Mouse (Mus musculus): Measurements from ENCODE around the gene Lbhd1.
A peak's percentile ranks its signal among the peaks of the same experiment; 100 is the strongest.

Gene Lbhd1

DNA sequence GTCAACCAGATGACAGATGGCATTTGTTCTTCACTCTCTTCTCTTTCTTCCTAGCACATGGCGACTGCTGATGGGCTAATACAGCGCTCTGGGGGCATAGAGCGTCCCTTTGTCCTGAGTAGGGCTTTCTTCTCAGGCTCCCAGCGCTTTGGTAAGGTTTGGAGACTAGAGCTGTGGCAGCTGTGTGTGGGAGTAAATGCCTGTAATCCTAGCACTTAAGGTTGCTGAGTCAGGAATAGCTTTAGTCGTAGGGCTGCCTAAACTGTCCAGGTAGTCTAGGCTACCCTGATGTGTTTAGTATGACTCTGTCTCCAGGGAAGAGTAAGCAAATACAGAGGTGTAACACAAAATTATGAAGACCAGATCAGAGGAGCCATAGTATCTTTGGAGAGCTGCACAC lies 28.3 kb downstream of the Lbhd1 start:
- DNase-seq (ENCODE audit: low spot score), result no peak

- no peak for DNase-seq (ENCODE audit: low spot score)
These were observed 30.7 kb downstream of the Lbhd1 start for GRCm38 (mm10) chr19:8914212-8914611.

GRCm38 (mm10) chr19:8919000-8919399 lies 35.5 kb downstream of the Lbhd1 start:
- no peak for DNase-seq (ENCODE audit: low spot score)

DNA sequence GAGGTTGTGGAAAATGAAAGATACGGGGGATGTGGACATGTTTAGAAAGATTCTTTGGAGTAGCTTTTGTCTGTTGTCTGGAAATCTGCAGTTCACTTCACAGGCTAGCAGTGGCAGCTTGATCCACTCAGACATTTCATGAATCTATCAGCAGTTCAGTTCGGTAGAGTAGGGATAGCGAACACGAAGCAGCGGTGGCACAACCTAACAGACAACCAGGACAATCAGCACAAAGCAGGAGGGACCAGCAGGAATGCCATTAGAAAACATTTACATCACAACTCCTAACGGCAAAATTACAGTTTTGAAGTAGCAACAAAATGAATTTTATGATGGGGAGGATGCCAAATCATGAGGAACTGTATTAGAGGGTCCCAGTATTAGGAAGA lies 36.1 kb downstream of the Lbhd1 start:
- no peak for DNase-seq (ENCODE audit: low spot score)

GRCm38 (mm10) chr19:8920073-8920736 lies 36.7 kb downstream of the Lbhd1 start, which contains the start of gene B3gat3:
B3gat3 (plus strand) TSS chr19:8920374.
- DNase-seq (ENCODE audit: low spot score), result peak; percentile 97

DNA sequence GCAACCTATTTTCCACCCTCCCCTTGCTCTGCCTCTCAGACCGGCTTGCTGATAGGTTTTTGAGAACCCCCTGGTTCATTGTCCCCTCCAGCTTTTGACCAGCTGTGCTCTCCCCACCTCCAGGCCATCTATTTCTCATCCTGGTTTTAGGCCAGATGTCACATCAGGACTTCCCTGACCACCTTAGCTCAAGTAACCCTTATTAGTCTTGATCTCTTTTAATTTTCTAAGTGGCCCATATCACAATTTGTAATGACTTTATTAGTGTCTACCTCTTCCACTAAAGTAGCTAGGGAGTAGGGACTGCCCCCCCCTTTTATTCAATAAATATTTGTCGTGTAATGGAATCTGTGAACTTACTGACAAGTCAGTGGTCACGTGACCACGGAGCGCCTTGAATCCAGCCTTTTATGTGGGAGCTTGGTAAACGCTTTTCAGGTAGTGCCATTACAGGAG lies 37.3 kb downstream of the Lbhd1 start:
- peak; percentile 61 for DNase-seq (ENCODE audit: low spot score)

DNA sequence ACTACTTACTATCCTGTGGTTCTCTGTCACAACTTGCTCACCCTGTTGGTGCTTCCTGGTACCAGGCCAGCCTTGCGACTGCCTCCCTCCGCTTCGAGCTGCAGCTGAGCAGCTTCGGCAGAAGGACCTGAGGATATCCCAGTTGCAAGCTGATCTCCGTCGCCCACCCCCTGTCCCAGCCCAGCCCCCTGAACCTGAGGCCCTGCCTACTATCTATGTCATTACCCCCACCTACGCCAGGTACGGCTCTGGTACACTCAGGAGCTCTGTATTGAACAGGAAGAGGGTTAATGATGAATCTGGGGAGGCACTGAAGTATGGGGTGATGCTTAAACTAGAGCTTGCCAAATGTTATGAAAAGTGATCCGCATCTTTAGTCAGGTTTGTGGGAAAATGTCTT lies 38.2 kb downstream of the Lbhd1 start:
- no peak for DNase-seq (ENCODE audit: low spot score)

GRCm38 (mm10) chr19:8926766-8927165 lies 43.2 kb downstream of the Lbhd1 start:
- DNase-seq (ENCODE audit: low spot score), result no peak

GRCm38 (mm10) chr19:8927891-8928525 lies 44.5 kb downstream of the Lbhd1 start:
- no peak for DNase-seq (ENCODE audit: low spot score)

DNA sequence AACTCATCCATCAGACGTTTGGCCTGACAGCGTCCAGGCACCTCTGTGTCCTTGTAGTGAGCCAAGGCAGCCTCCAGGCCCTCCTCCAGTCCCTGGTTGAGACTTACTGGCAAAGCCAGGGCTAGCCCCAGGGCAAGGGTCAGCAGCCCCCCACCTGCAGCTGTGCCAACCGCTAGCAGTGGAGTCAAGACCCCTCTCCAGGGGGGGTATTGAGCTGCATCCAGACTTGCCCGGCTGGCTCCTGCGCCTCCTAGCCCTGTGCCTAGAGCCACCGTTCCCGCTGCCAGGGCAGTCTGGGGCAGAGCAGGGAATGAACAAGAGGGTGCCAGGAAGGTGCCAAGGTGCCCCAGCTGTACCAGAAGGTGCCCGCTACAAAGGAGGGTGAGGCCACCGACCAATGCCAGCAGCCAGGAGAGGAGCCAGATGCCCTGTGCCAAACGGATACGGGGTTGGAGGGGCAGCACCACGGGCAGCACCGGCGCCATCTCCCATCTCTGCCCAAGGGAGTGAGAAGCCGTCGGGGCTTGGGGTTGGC lies 45.2 kb downstream of the Lbhd1 start:
- no peak for DNase-seq (ENCODE audit: low spot score)

- DNase-seq (ENCODE audit: low spot score), result peak; percentile 96
These were observed 45.9 kb downstream of the Lbhd1 start, which contains the start of the genes Rom1 and Eml3 for GRCm38 (mm10) chr19:8929224-8930088. Rom1 (minus strand) TSS chr19:8929356. Eml3 (plus strand) TSS chr19:8929552.

- peak; percentile 28 for DNase-seq (ENCODE audit: low spot score)
These were observed 46.6 kb downstream of the Lbhd1 start for GRCm38 (mm10) chr19:8930117-8930516.

GRCm38 (mm10) chr19:8930771-8931170 lies 47.2 kb downstream of the Lbhd1 start:
- no peak for DNase-seq (ENCODE audit: low spot score)

GRCm38 (mm10) chr19:8936736-8937135 lies 53.2 kb downstream of the Lbhd1 start:
- DNase-seq (ENCODE audit: low spot score), result no peak

- DNase-seq (ENCODE audit: low spot score), result no peak
These were observed 57.1 kb downstream of the Lbhd1 start for GRCm38 (mm10) chr19:8940526-8941133.

DNA sequence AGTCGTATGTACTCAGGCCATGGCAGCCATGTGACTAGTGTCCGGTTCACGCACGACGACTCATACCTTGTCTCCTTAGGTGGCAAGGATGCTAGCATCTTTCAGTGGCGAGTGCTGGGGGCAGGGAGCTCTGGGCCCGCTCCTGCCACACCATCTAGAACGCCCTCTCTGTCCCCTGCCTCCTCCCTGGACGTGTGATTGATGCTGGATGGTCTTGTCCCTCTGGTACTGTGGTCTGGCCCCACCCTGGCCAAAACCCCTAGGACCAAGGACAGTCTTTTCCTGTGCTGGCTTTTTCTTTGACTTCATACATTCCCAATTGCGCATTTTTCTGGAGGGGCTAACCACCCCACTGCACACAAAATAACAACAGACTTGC lies 57.6 kb downstream of the Lbhd1 start:
- no peak for DNase-seq (ENCODE audit: low spot score)

DNA sequence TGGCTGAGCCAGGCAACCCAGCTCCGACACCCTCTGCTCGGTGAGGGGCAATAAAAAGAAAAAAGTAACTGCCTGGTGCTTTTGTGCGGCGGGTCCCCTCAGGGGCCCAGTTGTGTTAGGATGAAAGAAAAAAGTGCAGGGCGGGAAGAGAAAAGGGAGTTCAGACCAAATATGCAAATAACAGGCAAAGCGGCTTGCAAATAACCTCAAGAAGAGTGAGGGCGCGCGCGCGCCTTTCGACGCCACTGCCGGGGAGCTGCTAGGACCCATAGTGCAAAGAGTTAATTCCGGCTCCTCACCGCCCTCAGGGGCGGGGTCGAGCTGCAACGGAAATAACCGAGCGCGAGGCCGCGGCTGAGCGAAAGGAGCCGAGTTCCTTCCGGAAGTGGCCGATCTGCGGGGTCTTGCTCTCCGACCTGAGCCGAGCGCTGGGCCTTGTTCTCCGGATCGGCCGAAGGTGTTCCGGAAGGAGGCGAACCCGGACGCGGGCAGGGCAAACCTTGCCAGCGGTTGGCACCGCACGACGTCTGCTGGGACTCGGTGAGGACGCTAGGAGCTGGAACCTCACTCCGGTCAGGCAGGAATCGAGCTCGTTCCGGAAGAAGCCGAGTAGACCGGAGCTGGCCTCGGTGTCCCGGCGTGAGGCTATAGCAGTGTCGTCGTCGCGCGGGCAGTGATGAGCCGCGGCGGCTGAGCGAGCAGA lies 58.1 kb downstream of the Lbhd1 start, which contains the start of gene Mta2:
Mta2 (plus strand) TSS at position 361 of the 703 bp plus-strand sequence.
- DNase-seq (ENCODE audit: low spot score), result peak; percentile 97
